Mouse (Mus musculus) frontal cortex, postnatal 10 days (tissue): ENCODE measurements around the gene Sgpp1.
A peak's percentile ranks its signal among the peaks of the same experiment; 100 is the strongest.

Source experiments
- DNase-seq, 2 experiments: peaks; one replicate each; pipeline ENCODE4 v3.0.0; 2022; ENCODE audit warnings: low spot score in 2 of 2, mixed read lengths in 1 of 2

Sgpp1 gene

GRCm38 (mm10) chr12:75735246-75736200 lies at the start of gene Sgpp1:
Gene Sgpp1, minus strand, starts transcription at chr12:75735729.
- peak; percentile 59 to 79 for DNase-seq

GRCm38 (mm10) chr12:75784271-75784751 lies 48.8 kb upstream of the Sgpp1 start:
- no peak for DNase-seq

- no peak for DNase-seq
Measured at GRCm38 (mm10) chr12:75781995-75782394, 46.5 kb upstream of the Sgpp1 start.

- no peak for DNase-seq
Measured at GRCm38 (mm10) chr12:75781445-75781844, 45.9 kb upstream of the Sgpp1 start.

GRCm38 (mm10) chr12:75772424-75773034 lies 37.0 kb upstream of the Sgpp1 start:
- DNase-seq, result peak in 1 of 2 experiments; percentile 13

- no peak for DNase-seq
Measured at GRCm38 (mm10) chr12:75771410-75771809, 35.9 kb upstream of the Sgpp1 start.

- DNase-seq, result no peak
Measured at GRCm38 (mm10) chr12:75766885-75767317, 31.4 kb upstream of the Sgpp1 start.

- no peak for DNase-seq
Measured at GRCm38 (mm10) chr12:75766395-75766794, 30.9 kb upstream of the Sgpp1 start.

GRCm38 (mm10) chr12:75765751-75766150 lies 30.2 kb upstream of the Sgpp1 start:
- no peak for DNase-seq

- DNase-seq, result no peak
Measured at GRCm38 (mm10) chr12:75756387-75756786, 20.9 kb upstream of the Sgpp1 start.

- DNase-seq, result no peak
Measured at GRCm38 (mm10) chr12:75753730-75754129, 18.2 kb upstream of the Sgpp1 start.

GRCm38 (mm10) chr12:75752077-75752476 lies 16.5 kb upstream of the Sgpp1 start:
- no peak for DNase-seq

GRCm38 (mm10) chr12:75748574-75748973 lies 13.0 kb upstream of the Sgpp1 start:
- no peak for DNase-seq

GRCm38 (mm10) chr12:75745697-75746290 lies 10.3 kb upstream of the Sgpp1 start:
- no peak for DNase-seq

GRCm38 (mm10) chr12:75742101-75742500 lies 6.6 kb upstream of the Sgpp1 start:
- no peak for DNase-seq

- no peak for DNase-seq
Measured at GRCm38 (mm10) chr12:75741273-75741672, 5.7 kb upstream of the Sgpp1 start.

GRCm38 (mm10) chr12:75740451-75740850 lies 4.9 kb upstream of the Sgpp1 start:
- no peak for DNase-seq

- no peak for DNase-seq
Measured at GRCm38 (mm10) chr12:75739611-75740010, 4.1 kb upstream of the Sgpp1 start.

- DNase-seq, result no peak
Measured at GRCm38 (mm10) chr12:75736296-75736695, 767 bp upstream of the Sgpp1 start.

- peak in 1 of 2 experiments; percentile 42 for DNase-seq
Measured at GRCm38 (mm10) chr12:75734891-75735245, 661 bp downstream of the Sgpp1 start.

- no peak for DNase-seq
Measured at GRCm38 (mm10) chr12:75734167-75734566, 1.4 kb downstream of the Sgpp1 start.

GRCm38 (mm10) chr12:75733331-75734070 lies 2.0 kb downstream of the Sgpp1 start:
- no peak for DNase-seq
